Mouse (Mus musculus): Measurements from ENCODE around the gene E130116L18Rik.
"Not testable (repeated sequence)": the region's sequence is repeated elsewhere in the genome, so short reads cannot be mapped to it uniquely, and the experiment has no call there.

The E130116L18Rik gene

DNA sequence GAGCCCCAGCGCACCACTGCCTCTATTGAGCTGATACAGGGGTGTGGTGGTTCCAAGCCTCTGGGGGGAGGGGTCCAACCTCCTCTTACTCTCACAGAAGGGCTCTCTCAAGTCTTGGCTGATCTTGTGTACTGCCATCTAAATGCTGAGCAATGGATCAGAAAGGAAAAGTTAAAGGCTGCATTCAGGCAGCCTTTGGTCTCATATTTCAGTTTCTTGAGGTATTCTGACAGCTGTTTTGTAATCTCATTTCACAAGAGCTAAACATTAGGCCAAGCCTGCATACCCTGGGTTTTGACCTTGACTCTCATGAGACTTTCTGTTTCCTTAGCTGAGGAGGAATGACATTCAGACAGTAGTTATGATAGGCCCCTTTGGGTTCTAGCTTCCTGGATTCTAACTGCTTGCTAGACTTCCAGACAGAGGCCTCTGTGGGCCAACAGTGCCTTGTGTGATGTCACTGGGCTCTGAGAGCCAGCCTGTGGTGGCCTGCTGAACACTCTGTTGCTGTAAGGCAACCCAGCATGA lies 41.9 kb downstream of the E130116L18Rik start, which contains the start of gene Galntl5:
Gene Galntl5, plus strand, starts transcription at position 457 of the 528 bp plus-strand sequence.
- in situ Hi-C loops (cut with MseI, MboI) = no loop called here

DNA sequence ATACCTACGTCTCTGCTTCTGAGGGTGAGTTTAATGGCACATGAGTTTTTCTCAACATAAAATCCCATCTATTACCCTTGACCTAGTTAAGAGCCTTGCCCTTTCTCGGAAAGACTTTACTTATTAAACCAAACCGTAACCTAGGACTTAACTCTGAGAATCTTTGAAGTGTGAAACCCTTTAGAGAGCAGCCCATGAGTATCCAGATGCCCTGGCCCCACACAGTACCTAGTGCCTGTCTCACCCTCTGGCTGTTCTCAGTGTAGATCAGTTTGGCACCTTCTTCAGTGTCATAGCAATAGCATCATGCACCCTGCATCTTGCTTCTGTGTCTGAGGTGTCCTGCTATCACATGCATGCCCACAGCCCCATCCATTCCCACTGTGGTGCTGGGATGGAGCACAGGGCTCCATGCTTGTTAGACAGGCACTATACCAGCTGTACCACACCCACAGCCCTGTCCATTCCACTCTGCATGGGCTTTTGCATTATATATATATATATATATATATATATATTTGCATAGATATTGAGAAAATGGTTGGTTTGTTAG lies 42.9 kb downstream of the E130116L18Rik start:
- in situ Hi-C loops (cut with MseI, MboI) = no loop called here

DNA sequence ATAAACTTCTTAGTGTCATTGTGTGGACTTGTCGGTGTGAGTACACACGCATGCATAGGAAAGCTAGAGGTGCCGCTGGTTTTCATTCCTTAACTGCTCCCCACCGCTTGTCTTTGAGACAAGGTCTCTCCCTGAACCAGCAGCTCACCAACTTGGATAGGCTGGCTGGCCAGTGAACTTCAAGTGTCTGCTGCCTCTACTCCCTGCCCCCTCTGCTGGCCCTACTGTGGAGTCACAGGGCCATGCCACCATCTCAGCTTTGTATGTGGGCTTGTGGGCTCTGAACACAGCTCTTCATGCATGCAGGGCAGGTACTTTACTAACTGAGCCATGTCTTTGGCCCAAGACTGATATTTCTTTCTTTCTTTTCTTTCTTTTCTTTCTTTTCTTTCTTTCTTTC lies 43.7 kb downstream of the E130116L18Rik start:
- in situ Hi-C loops (cut with MseI, MboI) = no loop called here

DNA sequence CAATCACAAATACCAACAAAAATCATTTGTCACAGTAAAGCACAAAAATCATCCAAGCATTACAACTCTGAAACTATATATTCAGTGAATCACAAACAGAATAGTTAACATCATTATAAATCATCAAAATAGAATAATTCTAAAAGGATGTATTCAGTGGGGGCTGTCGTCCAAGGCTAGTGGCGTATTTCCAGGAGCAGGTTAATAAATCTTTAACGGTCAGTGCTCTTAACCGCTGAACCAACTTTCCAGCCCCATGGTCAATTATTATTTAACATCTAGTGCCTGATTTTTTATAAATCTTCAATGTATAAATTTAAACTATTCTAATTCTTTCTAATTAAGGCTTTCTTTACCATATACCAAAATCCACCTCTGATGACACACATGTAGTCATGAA lies 44.4 kb downstream of the E130116L18Rik start:
- in situ Hi-C loops (cut with MseI, MboI) = not testable (repeated sequence)

DNA sequence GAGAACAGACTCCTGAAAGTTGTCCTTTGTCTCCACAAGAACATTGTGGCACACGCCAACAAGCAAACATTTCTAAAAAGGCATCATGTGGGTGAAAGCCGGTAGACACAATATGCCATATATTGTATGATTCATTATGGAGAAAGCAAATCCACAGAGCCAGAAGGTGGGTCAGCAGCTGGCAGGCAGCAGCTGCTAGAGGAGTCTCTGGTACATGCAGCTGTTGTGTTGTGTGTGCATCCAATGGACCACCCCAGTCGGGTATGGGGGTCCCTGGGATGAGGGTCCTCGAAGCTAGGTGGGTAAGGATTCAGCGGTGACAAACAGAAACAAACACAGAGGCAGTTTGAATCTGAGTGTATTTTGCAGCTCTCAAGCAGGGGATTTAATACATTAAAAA lies 45.0 kb downstream of the E130116L18Rik start:
- in situ Hi-C loops (cut with MseI, MboI) = not testable (repeated sequence)

Data from mouse trophoblast stem cell (cell line).